Mouse (Mus musculus) heart, embryonic 10.5 days (tissue): ENCODE measurements at regions not wholly inside any gene's neighbourhood (a gene's known extent, or its start where the extent isn't known, plus 50 kb on each side); places are given as distances from the start of the nearest gene placed in this dataset.
A peak's percentile ranks its signal among the peaks of the same experiment; 100 is the strongest.
"Not testable (repeated sequence)": the region's sequence is repeated elsewhere in the genome, so short reads cannot be mapped to it uniquely, and the experiment has no call there.

Experiments used
- DNase-seq: peaks from one replicate; pipeline ENCODE4 v3.0.0-alpha.2; 2017; ENCODE audit warnings: low spot score
- H3K27ac ChIP-seq: fragments of 300-500 bp; sonication (generic); 2 replicates; pipeline ENCODE4 v1.5.1; 2016; ENCODE audit warnings: mild to moderate bottlenecking
- H3K27me3 ChIP-seq: fragments of 300-500 bp; sonication (generic); 2 replicates; pipeline ENCODE4 v1.6.1; 2016; ENCODE audit warnings: mild to moderate bottlenecking; ENCODE audit not compliant: poor library complexity, insufficient read depth, severe bottlenecking
- H3K36me3 ChIP-seq: fragments of 300-500 bp; sonication (generic); 2 replicates; pipeline ENCODE4 v1.6.1; 2016; ENCODE audit warnings: mild to moderate bottlenecking, moderate library complexity
- H3K4me1 ChIP-seq: fragments of 300-500 bp; sonication (generic); 2 replicates; pipeline ENCODE4 v1.6.1; 2016; ENCODE audit warnings: mild to moderate bottlenecking
- H3K4me3 ChIP-seq: fragments of 300-500 bp; sonication (generic); 2 replicates; pipeline ENCODE4 v1.5.1; 2016; ENCODE audit warnings: mild to moderate bottlenecking, moderate library complexity
- H3K9me3 ChIP-seq: fragments of 300-500 bp; sonication (generic); 2 replicates; pipeline ENCODE4 v1.6.1; 2016; ENCODE audit warnings: mild to moderate bottlenecking, moderate library complexity
- WGBS: fragments of 180-500 bp; shearing (Covaris S2); methylation state at CpG from one replicate; pipeline ENCODE4 v1.1.7; 2016; 5-methylcytosine and 5-hydroxymethylcytosine counted together

- Histone ChIP-seq H3K27ac (no peak overlapping the region), H3K9me3 (no peaks in the 10 kb centered on the region), H3K4me1 (peaks cover 6% of the 10 kb centered on the region; the same call in 1 of the 2 replicates), H3K4me3 (no peak overlapping the region), H3K27me3 (no peaks in the 10 kb centered on the region), H3K36me3 (no peaks in the 10 kb centered on the region)
- 61% methylated on average over 8 of the region's 8 CpGs for WGBS
- no peak for DNase-seq
Measured at GRCm38 (mm10) chr5:96898120-96898672, 99.3 kb upstream of the Bmp2k start.

- DNase-seq, result no peak
- Histone ChIP-seq H3K36me3 (no peaks in the 10 kb centered on the region), H3K27ac (no peak overlapping the region), H3K9me3 (no peaks in the 10 kb centered on the region), H3K27me3 (no peaks in the 10 kb centered on the region), H3K4me3 (no peak overlapping the region), H3K4me1 (peaks cover 6% of the 10 kb centered on the region; the same call in 1 of the 2 replicates)
- WGBS, result 70% methylated on average over 5 of the region's 5 CpGs
Measured at GRCm38 (mm10) chr5:96898695-96899094, 98.8 kb upstream of the Bmp2k start.

- Histone ChIP-seq H3K27me3 (no peaks in the 10 kb centered on the region), H3K9me3 (no peaks in the 10 kb centered on the region), H3K4me3 (0 out of 2 replicates have a peak overlapping the region, but pooled peaks have one; percentile 13), H3K4me1 (peaks cover 13% of the 10 kb centered on the region; the same call in 1 of the 2 replicates), H3K27ac (peak overlapping the region; percentile 44; the same call in 1 of the 2 replicates), H3K36me3 (no peaks in the 10 kb centered on the region)
- 53% methylated on average over 17 of the region's 17 CpGs for WGBS
- DNase-seq, result no peak
Measured at GRCm38 (mm10) chr5:96905572-96906271, 91.8 kb upstream of the Bmp2k start.

GRCm38 (mm10) chr5:96908371-96908770 is 89.1 kb upstream of the Bmp2k start:
- H3K9me3 ChIP-seq, H3K27ac ChIP-seq, H3K36me3 ChIP-seq, H3K4me3 ChIP-seq, H3K27me3 ChIP-seq, DNase-seq: not testable (repeated sequence)
- WGBS, result 87% methylated on average over 2 of the region's 2 CpGs
- H3K4me1 ChIP-seq, result peaks cover 23% of the 10 kb centered on the region

- Histone ChIP-seq H3K36me3 (no peaks in the 10 kb centered on the region), H3K4me3 (no peak overlapping the region), H3K27ac (no peak overlapping the region), H3K9me3 (no peaks in the 10 kb centered on the region), H3K4me1 (peaks cover 28% of the 10 kb centered on the region), H3K27me3 (no peaks in the 10 kb centered on the region)
- 73% methylated on average over 6 of the region's 6 CpGs for WGBS
- DNase-seq, result no peak
Measured at GRCm38 (mm10) chr5:96909218-96909617, 88.3 kb upstream of the Bmp2k start.

- 54% methylated on average over 13 of the region's 13 CpGs for WGBS
- DNase-seq, result peak; percentile 79
- H3K27ac ChIP-seq, result peak overlapping the region; percentile 78
Measured at GRCm38 (mm10) chr5:96911550-96912253, 85.8 kb upstream of the Bmp2k start.

GRCm38 (mm10) chr5:96912254-96912635 is 85.2 kb upstream of the Bmp2k start:
- no peaks in the 10 kb centered on the region for H3K9me3 ChIP-seq
- H3K27ac ChIP-seq, result peak overlapping the region; percentile 78; the same call in 1 of the 2 replicates
- H3K4me3 ChIP-seq, result no peak overlapping the region
- H3K27me3 ChIP-seq, result no peaks in the 10 kb centered on the region
- WGBS, result 75% methylated on average over 4 of the region's 4 CpGs
- no peaks in the 10 kb centered on the region for H3K36me3 ChIP-seq
- no peak for DNase-seq
- H3K4me1 ChIP-seq, result peaks cover 20% of the 10 kb centered on the region

More at GRCm38 (mm10) chr5:96911550-96912253, 85.8 kb upstream of the Bmp2k start:
- no peak overlapping the region for H3K4me3 ChIP-seq
- no peaks in the 10 kb centered on the region for H3K36me3 ChIP-seq
- no peaks in the 10 kb centered on the region for H3K27me3 ChIP-seq
- peaks cover 22% of the 10 kb centered on the region for H3K4me1 ChIP-seq
- H3K9me3 ChIP-seq, result no peaks in the 10 kb centered on the region

GRCm38 (mm10) chr5:96912781-96913180 is 84.7 kb upstream of the Bmp2k start:
- Histone ChIP-seq H3K9me3 (no peaks in the 10 kb centered on the region), H3K36me3 (no peaks in the 10 kb centered on the region), H3K4me1 (peaks cover 20% of the 10 kb centered on the region), H3K4me3 (no peak overlapping the region), H3K27ac (peak overlapping the region; percentile 60), H3K27me3 (no peaks in the 10 kb centered on the region)
- WGBS, result 51% methylated on average over 4 of the region's 4 CpGs
- no peak for DNase-seq

- peaks cover 23% of the 10 kb centered on the region for H3K4me1 ChIP-seq
- no peaks in the 10 kb centered on the region for H3K27me3 ChIP-seq
- peak overlapping the region; percentile 60; the same call in 1 of the 2 replicates for H3K27ac ChIP-seq
- H3K4me3 ChIP-seq, result no peak overlapping the region
- WGBS, result 69% methylated on average over 1 of the region's 1 CpGs
- no peaks in the 10 kb centered on the region for H3K36me3 ChIP-seq
- no peak for DNase-seq
- H3K9me3 ChIP-seq, result no peaks in the 10 kb centered on the region
Measured at GRCm38 (mm10) chr5:96913711-96914110, 83.8 kb upstream of the Bmp2k start.

GRCm38 (mm10) chr5:96914696-96915404 is 82.6 kb upstream of the Bmp2k start:
- WGBS, result 77% methylated on average over 4 of the region's 4 CpGs
- no peak for DNase-seq
- peaks cover 23% of the 10 kb centered on the region for H3K4me1 ChIP-seq

GRCm38 (mm10) chr5:96916897-96917296 is 80.6 kb upstream of the Bmp2k start:
- Histone ChIP-seq H3K9me3 (no peaks in the 10 kb centered on the region), H3K4me3 (no peak overlapping the region), H3K27me3 (no peaks in the 10 kb centered on the region), H3K27ac (peak overlapping the region; percentile 59; the same call in 1 of the 2 replicates), H3K36me3 (no peaks in the 10 kb centered on the region), H3K4me1 (peaks cover 20% of the 10 kb centered on the region)
- 82% methylated on average over 6 of the region's 6 CpGs for WGBS
- DNase-seq, result no peak

More at GRCm38 (mm10) chr5:96914696-96915404, 82.6 kb upstream of the Bmp2k start:
- Histone ChIP-seq H3K27me3 (no peaks in the 10 kb centered on the region), H3K4me3 (no peak overlapping the region), H3K9me3 (no peaks in the 10 kb centered on the region), H3K36me3 (no peaks in the 10 kb centered on the region), H3K27ac (no peak overlapping the region)

- no peak for DNase-seq
- no peak overlapping the region for H3K4me3 ChIP-seq
- peaks cover 20% of the 10 kb centered on the region for H3K4me1 ChIP-seq
- 68% methylated on average over 10 of the region's 10 CpGs for WGBS
- no peaks in the 10 kb centered on the region for H3K36me3 ChIP-seq
- H3K27me3 ChIP-seq, result no peaks in the 10 kb centered on the region
- peak overlapping the region; percentile 69; the same call in 1 of the 2 replicates for H3K27ac ChIP-seq
- no peaks in the 10 kb centered on the region for H3K9me3 ChIP-seq
Measured at GRCm38 (mm10) chr5:96917596-96918258, 79.8 kb upstream of the Bmp2k start.
